Mouse (Mus musculus): Measurements from ENCODE around the gene 4930507D05Rik.
"Not testable (repeated sequence)": the region's sequence is repeated elsewhere in the genome, so short reads cannot be mapped to it uniquely, and the experiment has no call there.

Gene 4930507D05Rik

DNA sequence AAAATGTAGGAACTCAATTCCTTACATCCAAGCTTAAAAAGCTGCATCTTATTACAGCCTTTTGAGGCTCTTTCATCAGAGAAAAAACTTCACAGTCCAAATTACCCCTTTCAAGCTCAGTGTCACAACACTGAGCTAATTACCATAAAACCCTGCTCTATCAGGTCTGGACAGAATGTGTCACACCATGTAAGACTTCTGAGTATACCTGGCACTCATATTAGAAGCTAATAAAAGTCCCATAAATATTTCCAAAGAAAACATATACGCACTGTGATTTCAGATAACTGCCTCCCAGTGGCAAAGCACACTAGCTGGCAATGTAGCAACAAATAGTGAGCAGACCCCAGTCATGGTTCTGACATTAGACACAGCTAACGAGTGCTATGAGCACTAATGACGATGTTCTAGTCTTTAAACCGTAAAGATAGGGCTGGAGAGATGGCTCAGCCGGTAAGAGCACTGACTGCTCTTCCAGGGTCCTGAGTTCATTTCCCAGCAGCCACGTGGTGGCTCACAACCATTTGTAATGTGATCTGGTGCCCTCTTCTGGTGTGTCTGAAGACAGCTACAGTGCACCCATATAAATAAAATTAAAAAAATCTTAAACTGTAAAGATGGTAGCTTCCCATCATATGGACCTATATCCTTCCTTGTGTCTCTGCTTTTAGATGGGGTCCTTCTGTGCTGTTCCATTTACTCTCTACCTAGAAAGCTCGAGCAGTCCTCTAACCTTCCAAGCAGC is 32.0 kb downstream of the 4930507D05Rik start:
- DNase-seq (ENCODE audit: low spot score), result no peak

DNA sequence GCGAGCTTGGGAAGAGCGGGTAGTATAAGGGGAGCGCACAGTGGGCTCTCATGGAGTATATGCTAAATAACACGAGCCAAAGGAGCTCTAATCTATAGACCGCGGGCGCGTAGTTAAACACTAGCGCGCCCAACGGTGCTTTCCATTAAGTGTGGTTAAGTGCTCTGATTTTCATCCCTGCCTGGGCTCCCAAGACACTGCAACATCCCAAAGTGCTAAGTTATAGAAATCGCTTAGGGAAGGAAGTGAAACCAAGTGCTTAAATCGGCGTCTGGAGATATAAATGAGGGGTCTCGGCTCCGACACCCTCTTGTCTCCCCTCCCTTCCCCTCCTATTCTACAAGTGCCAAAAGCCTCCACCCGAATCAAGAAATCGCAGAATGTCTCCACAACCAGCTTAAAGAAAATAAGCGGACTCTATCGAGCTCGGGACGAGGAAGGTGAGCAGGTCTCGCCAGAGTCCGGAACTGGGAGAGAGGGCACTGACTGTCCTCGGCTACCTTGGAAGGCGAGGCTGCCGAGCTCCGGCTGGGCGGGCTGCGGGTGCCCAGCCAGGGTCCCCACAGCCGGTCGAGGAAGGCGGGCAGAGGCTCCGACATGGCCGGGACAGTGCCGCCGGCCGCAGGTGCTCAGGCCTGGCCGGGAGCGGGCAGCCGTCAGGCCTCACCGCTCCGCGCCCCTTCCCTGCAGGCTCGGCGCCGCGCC is 36.7 kb downstream of the 4930507D05Rik start:
- no peak for DNase-seq (ENCODE audit: low spot score)

- DNase-seq (ENCODE audit: low spot score), result peak; percentile 99
Measured at GRCm38 (mm10) chr10:62486618-62487415, 37.5 kb downstream of the 4930507D05Rik start, which contains the start of gene Vps26a. Gene Vps26a (minus strand): TSS chr10:62486805.

DNA sequence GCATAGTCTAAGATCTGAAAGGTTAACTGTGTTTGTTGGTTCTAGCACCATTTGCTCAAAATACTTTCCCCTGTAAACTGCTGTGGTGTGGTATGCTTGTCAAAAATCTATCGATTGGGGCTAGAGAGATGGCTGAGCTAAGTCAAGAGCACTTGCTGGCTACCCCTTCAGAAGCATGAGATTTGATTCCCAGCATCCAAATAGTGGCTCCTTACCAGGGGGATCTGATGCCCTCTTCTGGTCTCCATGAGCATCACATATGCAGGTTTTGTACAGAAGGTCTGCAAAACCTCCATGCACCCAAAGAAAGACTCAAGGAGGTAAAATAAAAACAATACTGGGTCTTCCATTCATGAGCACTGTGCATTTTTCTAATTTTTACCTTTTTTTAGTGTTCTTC is 39.0 kb downstream of the 4930507D05Rik start:
- DNase-seq (ENCODE audit: low spot score), result no peak

- DNase-seq (ENCODE audit: low spot score), result not testable (repeated sequence)
Measured at GRCm38 (mm10) chr10:62491681-62492080, 42.4 kb downstream of the 4930507D05Rik start.

- DNase-seq (ENCODE audit: low spot score), result peak; percentile 39
Measured at GRCm38 (mm10) chr10:62500088-62500915, 51.0 kb downstream of the 4930507D05Rik start.

Data from ovary, postnatal 36 days (tissue).